Mouse (Mus musculus): ENCODE data around the gene Cyp2a4. TPM values are rescaled to one million over a fixed set of nuclear protein-coding genes. Genes with fewer than 3 reads are reported as not detected.
"Not testable (repeated sequence)": the region's sequence is repeated elsewhere in the genome, so short reads cannot be mapped to it uniquely, and the experiment has no call there.

Cyp2a4 gene
- not detected in 2 replicates for polyA plus RNA-seq (2015; fragmentation: Nextera tagmentation; extraction: Ambion mirVana)

DNA sequence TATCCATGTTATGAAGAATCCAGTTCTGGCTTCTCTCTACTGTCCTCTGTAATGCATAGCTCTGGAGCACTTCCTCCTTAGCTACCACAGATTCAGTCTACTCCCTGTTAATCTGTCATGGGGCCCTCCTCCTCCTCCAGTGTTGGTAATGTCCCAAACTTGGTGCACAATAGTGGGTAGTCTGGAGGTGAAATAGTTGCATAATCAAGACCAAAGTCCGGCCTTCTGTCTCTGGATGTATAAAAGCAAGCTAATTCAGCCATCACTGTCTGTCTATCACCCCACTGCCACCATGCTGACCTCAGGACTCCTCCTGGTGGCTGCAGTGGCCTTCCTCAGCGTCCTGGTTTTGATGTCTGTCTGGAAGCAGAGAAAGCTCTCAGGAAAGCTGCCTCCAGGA, at the start of gene Cyp2a4:
Cyp2a4 (plus strand) TSS at position 244 of the 400 bp plus-strand sequence.
- not testable (repeated sequence) for H3K27ac ChIP-seq (ENCODE audit: low read length); H3K27me3 ChIP-seq (ENCODE audit: control insufficient read depth, insufficient read depth, low read depth, low read length); H3K9me3 ChIP-seq (replicated peaks; ENCODE audit: control insufficient read depth, low read length, poor library complexity, severe bottlenecking); H3K36me3 ChIP-seq (ENCODE audit: control insufficient read depth, insufficient read depth, low read length); H3K4me2 ChIP-seq (ENCODE audit: low read length); ATAC-seq; H3K4me1 ChIP-seq (ENCODE audit: control insufficient read depth, insufficient read depth, low read length); H3K4me3 ChIP-seq (ENCODE audit: low read depth, low read length); H3K9ac ChIP-seq (ENCODE audit: low read depth, low read length)
- WGBS = 57% methylated on average over 2 of the region's 2 CpGs

GRCm38 (mm10) chr7:26260034-26260433, 46.9 kb upstream of the Cyp2a4 start, which contains the start of gene Vmn1r184:
Gene Vmn1r184 (plus strand): TSS chr7:26260334.
- not testable (repeated sequence) for H3K9ac ChIP-seq (ENCODE audit: low read depth, low read length); H3K9me3 ChIP-seq (replicated peaks; ENCODE audit: control insufficient read depth, low read length, poor library complexity, severe bottlenecking); H3K27ac ChIP-seq (ENCODE audit: low read length); H3K4me1 ChIP-seq (ENCODE audit: control insufficient read depth, insufficient read depth, low read length); H3K4me3 ChIP-seq (ENCODE audit: low read depth, low read length); H3K4me2 ChIP-seq (ENCODE audit: low read length); ATAC-seq; H3K27me3 ChIP-seq (ENCODE audit: control insufficient read depth, insufficient read depth, low read depth, low read length); H3K36me3 ChIP-seq (ENCODE audit: control insufficient read depth, insufficient read depth, low read length)
- 77% methylated on average over 1 of the region's 1 CpGs for WGBS

GRCm38 (mm10) chr7:26303429-26304166, 3.4 kb upstream of the Cyp2a4 start:
- H3K27me3 ChIP-seq (ENCODE audit: control insufficient read depth, insufficient read depth, low read depth, low read length); H3K4me3 ChIP-seq (ENCODE audit: low read depth, low read length); H3K4me1 ChIP-seq (ENCODE audit: control insufficient read depth, insufficient read depth, low read length); H3K9me3 ChIP-seq (replicated peaks; ENCODE audit: control insufficient read depth, low read length, poor library complexity, severe bottlenecking); H3K36me3 ChIP-seq (ENCODE audit: control insufficient read depth, insufficient read depth, low read length); H3K9ac ChIP-seq (ENCODE audit: low read depth, low read length); H3K4me2 ChIP-seq (ENCODE audit: low read length); H3K27ac ChIP-seq (ENCODE audit: low read length); ATAC-seq: not testable (repeated sequence)
- 82% methylated on average over 8 of the region's 8 CpGs for WGBS

- not testable (repeated sequence) for H3K27ac ChIP-seq (ENCODE audit: low read length); H3K27me3 ChIP-seq (ENCODE audit: control insufficient read depth, insufficient read depth, low read depth, low read length); H3K4me1 ChIP-seq (ENCODE audit: control insufficient read depth, insufficient read depth, low read length); H3K4me2 ChIP-seq (ENCODE audit: low read length); H3K9me3 ChIP-seq (replicated peaks; ENCODE audit: control insufficient read depth, low read length, poor library complexity, severe bottlenecking); H3K9ac ChIP-seq (ENCODE audit: low read depth, low read length); H3K4me3 ChIP-seq (ENCODE audit: low read depth, low read length); H3K36me3 ChIP-seq (ENCODE audit: control insufficient read depth, insufficient read depth, low read length); ATAC-seq
- 81% methylated on average over 4 of the region's 4 CpGs for WGBS
These were observed 4.8 kb downstream of the Cyp2a4 start for GRCm38 (mm10) chr7:26311786-26312185.

DNA sequence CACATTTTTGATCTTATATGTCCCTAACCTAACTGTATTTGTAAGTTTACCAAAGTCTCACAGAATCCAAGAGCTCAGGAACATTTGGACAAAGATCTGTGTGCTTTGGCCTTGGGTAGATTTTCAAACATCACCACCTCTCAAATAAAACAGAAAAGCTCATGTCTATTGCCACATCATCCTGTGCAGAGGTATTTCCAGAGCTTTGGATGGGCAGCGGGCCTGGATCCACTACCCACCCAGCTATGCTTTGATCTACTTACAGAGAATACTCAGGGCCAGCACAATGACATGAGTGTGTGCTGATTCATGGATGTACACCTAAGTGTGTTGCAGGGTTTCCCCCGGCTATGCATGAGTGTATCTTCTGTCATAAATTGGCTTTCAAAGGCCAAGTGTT, 8.2 kb downstream of the Cyp2a4 start:
- not testable (repeated sequence) for H3K4me3 ChIP-seq (ENCODE audit: low read depth, low read length); H3K4me1 ChIP-seq (ENCODE audit: control insufficient read depth, insufficient read depth, low read length); ATAC-seq; H3K9me3 ChIP-seq (replicated peaks; ENCODE audit: control insufficient read depth, low read length, poor library complexity, severe bottlenecking); H3K4me2 ChIP-seq (ENCODE audit: low read length); H3K9ac ChIP-seq (ENCODE audit: low read depth, low read length); H3K36me3 ChIP-seq (ENCODE audit: control insufficient read depth, insufficient read depth, low read length); H3K27me3 ChIP-seq (ENCODE audit: control insufficient read depth, insufficient read depth, low read depth, low read length); H3K27ac ChIP-seq (ENCODE audit: low read length)
- 78% methylated on average over 2 of the region's 2 CpGs for WGBS

GRCm38 (mm10) chr7:26315809-26316208, 8.8 kb downstream of the Cyp2a4 start:
- not testable (repeated sequence) for H3K9me3 ChIP-seq (replicated peaks; ENCODE audit: control insufficient read depth, low read length, poor library complexity, severe bottlenecking); H3K4me1 ChIP-seq (ENCODE audit: control insufficient read depth, insufficient read depth, low read length); ATAC-seq; H3K9ac ChIP-seq (ENCODE audit: low read depth, low read length); H3K27ac ChIP-seq (ENCODE audit: low read length); H3K27me3 ChIP-seq (ENCODE audit: control insufficient read depth, insufficient read depth, low read depth, low read length); H3K4me3 ChIP-seq (ENCODE audit: low read depth, low read length); H3K36me3 ChIP-seq (ENCODE audit: control insufficient read depth, insufficient read depth, low read length); H3K4me2 ChIP-seq (ENCODE audit: low read length)
- WGBS = 85% methylated on average over 4 of the region's 4 CpGs

DNA sequence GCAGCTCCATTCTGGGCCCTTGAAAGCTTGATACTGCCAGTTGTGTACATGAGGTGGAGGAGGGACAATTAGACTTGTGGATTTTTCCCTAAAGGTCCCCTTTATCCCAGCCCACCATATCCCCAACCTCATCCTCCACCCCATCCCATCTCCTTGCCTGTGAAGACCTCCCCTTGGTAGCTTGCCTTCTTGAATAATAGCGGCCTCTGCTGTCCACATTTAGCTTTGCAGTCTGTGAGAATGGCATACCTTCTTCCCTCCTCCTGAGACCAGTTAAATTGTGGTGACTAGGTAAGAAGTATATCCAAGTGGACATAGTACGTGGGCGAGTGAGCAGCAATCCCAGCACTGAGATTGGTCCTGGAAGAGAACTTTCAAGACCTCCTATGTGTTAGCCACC, 13.4 kb downstream of the Cyp2a4 start:
- H3K36me3 ChIP-seq (ENCODE audit: control insufficient read depth, insufficient read depth, low read length); H3K9me3 ChIP-seq (replicated peaks; ENCODE audit: control insufficient read depth, low read length, poor library complexity, severe bottlenecking); ATAC-seq; H3K4me1 ChIP-seq (ENCODE audit: control insufficient read depth, insufficient read depth, low read length); H3K27me3 ChIP-seq (ENCODE audit: control insufficient read depth, insufficient read depth, low read depth, low read length); H3K4me2 ChIP-seq (ENCODE audit: low read length); H3K4me3 ChIP-seq (ENCODE audit: low read depth, low read length); H3K9ac ChIP-seq (ENCODE audit: low read depth, low read length); H3K27ac ChIP-seq (ENCODE audit: low read length): not testable (repeated sequence)
- 74% methylated on average over 3 of the region's 3 CpGs for WGBS

DNA sequence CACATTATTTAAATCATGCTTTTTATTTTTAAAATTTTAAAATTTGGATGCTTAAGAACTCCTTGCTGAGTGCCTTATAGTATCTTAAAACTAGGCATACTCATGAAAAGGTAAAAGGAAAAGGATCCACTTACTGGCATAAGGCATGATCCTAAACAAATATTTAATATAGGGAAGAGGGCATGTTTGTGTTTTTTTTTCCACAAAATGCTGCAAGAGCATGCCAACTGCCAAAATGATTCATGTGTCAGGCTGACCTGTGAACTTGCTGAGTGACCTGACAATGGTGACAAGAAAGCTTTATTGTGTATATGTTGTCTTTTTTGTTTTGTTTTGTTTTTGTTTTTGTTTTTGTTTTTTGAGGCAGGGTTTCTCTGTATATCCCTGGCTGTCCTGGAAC, 43.2 kb downstream of the Cyp2a4 start:
- not testable (repeated sequence) for H3K36me3 ChIP-seq (ENCODE audit: control insufficient read depth, insufficient read depth, low read length); H3K27ac ChIP-seq (ENCODE audit: low read length); H3K4me3 ChIP-seq (ENCODE audit: low read depth, low read length); H3K27me3 ChIP-seq (ENCODE audit: control insufficient read depth, insufficient read depth, low read depth, low read length); H3K4me1 ChIP-seq (ENCODE audit: control insufficient read depth, insufficient read depth, low read length); ATAC-seq; H3K9me3 ChIP-seq (replicated peaks; ENCODE audit: control insufficient read depth, low read length, poor library complexity, severe bottlenecking); H3K9ac ChIP-seq (ENCODE audit: low read depth, low read length); H3K4me2 ChIP-seq (ENCODE audit: low read length)

DNA sequence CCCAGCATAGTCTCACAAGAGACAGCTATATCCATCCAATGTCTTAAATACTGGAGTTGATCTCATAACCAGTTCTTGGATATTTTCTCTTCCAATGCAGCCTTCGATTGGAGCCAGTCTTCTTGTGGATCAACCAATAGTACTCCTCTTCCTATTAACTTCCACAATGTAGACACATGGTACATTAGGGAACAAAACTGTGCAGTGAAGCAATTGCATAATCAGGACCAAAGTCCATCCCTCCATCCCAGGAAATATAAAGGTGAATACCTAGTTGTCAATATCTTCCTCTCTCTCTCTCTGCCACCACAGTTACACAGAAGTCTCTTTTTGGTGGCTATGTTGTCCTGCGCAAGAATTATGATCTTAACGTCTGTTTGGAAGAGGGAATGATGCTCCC, 45.3 kb downstream of the Cyp2a4 start:
- not testable (repeated sequence) for H3K4me2 ChIP-seq (ENCODE audit: low read length); H3K9me3 ChIP-seq (replicated peaks; ENCODE audit: control insufficient read depth, low read length, poor library complexity, severe bottlenecking); H3K27ac ChIP-seq (ENCODE audit: low read length); H3K36me3 ChIP-seq (ENCODE audit: control insufficient read depth, insufficient read depth, low read length); ATAC-seq; H3K27me3 ChIP-seq (ENCODE audit: control insufficient read depth, insufficient read depth, low read depth, low read length); H3K4me1 ChIP-seq (ENCODE audit: control insufficient read depth, insufficient read depth, low read length); H3K4me3 ChIP-seq (ENCODE audit: low read depth, low read length); H3K9ac ChIP-seq (ENCODE audit: low read depth, low read length)
- 81% methylated on average over 2 of the region's 3 CpGs for WGBS
